Mouse (Mus musculus): ENCODE measurements around the gene Gm42669.
A peak's percentile ranks its signal among the peaks of the same experiment; 100 is the strongest.

The Gm42669 gene

DNA sequence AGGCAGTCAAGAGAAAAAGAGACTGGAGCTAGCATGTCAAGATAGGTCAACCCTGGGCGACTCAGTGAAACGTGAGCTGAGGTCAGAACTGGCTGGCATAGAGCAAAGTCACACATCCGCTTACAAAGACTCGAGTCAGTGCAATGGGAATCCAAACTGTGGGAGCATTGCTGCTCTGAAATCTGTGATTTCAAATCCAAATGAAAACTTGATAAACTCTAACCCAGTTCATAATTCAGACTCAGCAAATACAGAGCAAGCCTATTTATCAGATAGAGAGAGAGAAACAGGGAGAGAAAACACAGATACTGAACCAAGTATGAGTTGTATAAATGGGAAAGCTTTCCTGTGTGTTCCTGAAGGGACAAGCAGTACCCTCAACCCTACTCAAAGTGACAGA, at the start of gene Gm42669:
Gene Gm42669, plus strand, starts transcription at position 301 of the 400 bp plus-strand sequence.
- no peak for DNase-seq

DNA sequence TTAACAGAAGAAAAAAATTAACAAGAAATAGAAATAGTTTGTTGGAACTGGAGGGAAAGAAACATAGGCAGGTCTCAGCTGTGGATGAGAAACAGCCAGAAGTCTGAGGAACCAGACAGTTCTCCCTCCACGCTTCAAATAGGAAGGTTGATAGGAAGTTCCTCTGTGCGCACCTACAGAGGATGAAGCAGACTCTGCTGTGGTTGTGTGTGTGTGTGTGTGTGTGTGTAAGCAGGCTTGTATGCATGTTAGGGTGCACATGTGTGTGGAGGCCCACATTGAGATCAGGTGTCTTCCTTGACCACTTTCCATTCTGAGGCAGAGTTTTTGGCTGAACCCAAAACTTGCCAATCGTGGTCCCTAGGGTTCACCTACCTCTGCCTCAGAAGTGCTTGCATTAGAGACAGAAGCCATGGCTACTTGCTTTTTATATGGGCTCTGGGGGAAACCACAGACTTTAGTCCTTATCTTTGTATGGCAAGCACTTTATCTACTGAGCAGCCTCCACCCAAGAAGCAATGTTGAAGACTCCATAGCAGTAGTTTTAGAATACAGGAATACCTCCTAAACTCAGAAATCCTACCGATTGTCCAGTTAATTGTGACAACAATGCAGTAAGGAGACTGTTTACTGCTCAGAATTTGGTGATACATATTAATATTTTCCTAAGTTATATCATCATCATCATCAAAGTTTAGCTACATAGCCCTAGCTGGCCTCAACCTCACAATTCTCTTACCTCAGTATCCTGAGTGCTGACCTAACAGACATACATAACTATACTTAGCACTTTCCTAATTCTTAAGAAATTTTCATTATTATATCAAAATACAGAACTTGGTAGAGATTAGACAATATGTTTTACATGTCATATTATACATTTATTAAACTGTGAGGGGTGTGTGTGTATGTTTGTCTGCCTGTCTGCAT, 45.0 kb upstream of the Gm42669 start:
- no peak for DNase-seq

DNA sequence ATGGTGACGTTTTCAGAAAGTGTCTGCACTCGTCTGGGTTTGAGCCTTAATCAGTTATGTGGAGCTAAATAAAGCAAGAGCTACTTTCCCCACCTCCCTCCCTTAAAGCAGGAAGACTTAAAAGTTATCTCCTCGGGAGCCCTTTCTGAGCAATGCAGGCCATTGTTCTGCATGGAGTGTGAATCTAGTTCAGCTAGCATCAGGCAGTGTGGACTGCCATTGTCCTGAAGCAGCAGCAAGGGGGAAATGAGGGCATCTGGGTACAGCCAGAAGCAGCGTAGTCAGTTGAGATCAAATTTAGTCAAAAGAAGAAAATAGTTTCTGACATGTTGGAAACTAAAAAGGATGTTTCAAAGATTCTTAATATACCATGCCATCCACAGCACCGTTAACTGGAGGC, 40.9 kb upstream of the Gm42669 start:
- DNase-seq, result no peak

DNA sequence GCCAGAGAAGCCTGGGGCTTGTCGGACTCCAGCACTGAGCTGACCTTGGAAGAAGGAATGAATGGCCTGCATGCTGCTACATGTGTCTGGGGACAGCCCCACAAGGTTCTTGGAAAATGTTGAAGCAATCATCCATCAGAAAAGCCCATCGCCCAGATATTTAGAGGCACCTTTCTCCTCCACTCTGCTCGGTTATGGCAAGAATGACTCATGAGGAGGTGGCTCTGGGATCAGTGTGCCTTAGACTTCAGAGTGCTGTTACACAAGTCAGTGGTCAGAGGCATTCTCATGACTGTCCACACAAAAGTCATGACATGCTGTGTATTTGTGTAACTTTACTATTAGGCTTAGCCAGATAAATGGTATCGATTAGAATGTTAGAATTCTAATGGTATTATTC, 40.3 kb upstream of the Gm42669 start:
- no peak for DNase-seq

DNA sequence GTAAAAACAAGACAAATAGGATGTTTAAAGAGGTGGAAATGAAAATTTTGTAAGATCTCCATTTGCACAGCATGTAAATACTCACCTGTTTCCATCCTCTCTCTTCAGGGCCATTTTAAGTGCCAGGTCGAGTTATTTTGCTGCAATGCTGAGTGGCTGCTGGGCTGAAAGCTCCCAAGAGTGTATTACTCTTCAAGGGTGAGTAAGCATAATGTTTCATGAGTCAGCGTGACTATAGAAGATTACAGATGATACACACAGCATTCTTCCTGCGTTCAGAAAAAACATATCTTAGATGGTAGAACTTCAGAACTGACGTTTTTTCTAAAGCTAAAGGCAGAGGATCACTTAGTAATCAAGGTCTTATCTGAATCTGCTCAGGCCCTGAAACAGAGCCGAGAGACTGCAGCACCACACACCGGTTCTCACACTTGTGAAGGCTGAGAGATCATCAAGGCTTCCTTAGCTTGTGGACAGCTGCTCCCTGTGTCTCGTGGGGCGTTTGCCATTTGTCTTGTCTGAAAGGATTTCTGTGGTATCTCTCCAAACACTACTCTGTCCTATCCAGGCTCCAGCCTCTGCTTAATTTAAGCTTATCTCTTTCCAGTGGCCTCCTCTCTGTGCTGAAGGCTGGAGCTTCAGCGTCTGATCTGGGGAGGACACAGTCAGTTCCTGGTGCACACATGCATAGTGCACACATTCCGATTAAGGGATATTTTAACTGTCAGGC, 36.7 kb upstream of the Gm42669 start:
- DNase-seq, result no peak

DNA sequence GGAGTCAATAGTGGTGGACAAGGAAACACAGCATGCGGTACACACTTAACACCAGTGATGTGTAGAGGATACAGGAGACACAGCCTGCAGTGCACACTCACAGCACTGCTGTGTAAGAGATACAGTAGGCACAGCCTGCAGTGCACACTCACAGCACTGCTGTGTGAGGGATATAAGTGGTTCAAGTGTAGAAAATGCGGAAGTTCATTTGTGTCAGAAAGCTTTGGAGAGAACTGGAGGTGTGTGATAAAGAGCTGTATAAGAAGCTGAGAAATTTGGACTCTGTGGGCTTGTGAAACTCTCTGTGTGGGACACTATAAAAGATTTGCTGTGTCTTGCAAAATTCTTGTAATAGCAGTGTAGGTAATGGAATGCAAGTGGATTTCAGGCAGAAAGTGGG, 27.2 kb upstream of the Gm42669 start:
- DNase-seq, result no peak

DNA sequence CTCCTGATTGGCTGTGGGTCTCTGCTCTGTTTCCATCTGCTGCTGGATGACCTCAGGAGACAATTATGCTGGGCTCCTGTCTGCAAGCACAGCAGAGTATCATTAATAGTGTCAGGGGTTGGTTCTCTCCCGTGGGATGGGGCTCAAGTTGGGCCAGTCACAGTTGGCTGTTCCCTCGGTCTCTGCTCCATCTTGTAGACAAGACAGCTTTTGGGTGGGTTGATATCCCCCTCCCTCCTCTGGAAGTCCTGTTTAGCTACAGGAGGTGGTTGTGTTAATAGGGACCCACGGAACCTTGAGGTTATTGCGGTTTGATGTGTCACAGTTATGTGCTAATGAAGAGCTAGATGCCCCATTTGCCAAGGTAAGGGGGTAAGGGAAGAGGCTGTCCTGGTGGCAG, 18.4 kb upstream of the Gm42669 start:
- DNase-seq, result no peak

DNA sequence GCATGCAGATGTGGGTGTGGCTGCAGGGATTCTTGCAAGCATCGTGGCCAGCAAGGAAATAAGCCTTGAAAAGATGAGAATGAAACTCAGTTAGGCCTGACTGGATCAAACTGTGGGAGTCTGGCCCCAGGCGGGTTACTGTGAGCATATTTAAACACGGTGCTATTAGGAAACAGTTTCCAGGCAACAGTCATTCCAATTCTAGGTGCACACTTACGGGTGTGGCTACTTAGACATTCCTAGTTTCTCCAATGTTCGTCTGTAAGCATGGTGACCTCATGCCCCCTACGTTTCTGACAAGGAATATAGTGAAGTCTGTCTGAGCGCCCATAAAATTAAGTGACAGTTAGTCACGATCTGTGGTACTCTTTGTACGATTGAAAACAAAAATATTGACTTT, 16.4 kb upstream of the Gm42669 start:
- no peak for DNase-seq

DNA sequence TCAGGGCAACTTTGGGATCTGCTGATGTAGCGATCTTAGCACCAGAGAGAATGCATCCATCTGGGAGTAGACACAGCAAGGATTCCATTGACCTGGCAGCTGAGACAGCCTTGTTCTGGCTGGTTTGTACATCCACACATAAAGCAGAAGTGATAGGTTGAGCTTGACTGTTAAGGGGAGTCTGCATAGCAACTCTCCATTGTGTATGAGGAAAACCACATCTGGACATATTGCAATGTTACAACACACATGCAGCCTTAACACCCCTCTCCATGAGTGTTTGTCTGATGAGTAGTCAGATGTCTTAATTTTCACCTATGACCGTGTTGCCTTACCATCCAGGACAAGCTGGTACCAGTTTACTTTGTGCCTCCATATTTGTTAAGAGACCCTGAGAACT, 14.9 kb upstream of the Gm42669 start:
- no peak for DNase-seq

DNA sequence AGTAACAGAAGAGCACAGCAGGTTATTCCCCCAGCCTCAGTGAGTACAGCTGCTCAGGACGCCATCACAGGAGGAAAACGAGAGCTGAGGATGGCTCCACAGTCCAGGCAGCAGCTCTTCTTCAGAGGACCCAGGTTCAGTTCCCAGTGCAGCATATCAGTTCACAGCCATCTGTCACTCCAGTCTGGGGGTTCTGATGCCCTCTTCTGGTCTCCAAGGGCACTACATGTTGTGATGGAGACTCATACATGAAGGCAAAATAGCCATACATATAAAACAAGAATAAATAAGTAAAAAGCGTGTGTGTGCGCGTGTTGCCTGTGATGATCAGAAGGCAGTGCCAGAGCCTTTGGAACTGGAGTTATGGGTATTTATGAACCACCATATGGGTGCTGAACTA, 12.7 kb upstream of the Gm42669 start:
- DNase-seq, result no peak

DNA sequence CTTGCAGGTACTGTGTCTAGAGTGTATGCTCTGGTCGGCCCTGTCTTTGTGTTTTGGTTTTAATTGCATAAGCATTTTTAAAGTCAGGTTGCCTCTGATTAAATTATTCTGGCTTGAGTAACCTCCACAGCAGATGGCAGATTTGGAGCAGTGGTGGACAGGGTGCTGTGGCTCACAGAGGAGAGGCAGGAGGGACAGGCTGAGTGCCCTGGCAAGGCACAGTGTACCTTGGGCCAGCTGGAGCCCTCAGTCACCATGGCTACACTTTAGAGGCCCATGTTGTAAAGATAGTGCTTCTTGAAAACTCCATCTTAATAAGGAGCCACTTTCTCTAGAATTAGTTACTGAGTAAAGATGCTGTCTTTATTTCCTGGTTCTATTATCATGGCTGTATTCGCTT, 11.4 kb upstream of the Gm42669 start:
- DNase-seq, result no peak

DNA sequence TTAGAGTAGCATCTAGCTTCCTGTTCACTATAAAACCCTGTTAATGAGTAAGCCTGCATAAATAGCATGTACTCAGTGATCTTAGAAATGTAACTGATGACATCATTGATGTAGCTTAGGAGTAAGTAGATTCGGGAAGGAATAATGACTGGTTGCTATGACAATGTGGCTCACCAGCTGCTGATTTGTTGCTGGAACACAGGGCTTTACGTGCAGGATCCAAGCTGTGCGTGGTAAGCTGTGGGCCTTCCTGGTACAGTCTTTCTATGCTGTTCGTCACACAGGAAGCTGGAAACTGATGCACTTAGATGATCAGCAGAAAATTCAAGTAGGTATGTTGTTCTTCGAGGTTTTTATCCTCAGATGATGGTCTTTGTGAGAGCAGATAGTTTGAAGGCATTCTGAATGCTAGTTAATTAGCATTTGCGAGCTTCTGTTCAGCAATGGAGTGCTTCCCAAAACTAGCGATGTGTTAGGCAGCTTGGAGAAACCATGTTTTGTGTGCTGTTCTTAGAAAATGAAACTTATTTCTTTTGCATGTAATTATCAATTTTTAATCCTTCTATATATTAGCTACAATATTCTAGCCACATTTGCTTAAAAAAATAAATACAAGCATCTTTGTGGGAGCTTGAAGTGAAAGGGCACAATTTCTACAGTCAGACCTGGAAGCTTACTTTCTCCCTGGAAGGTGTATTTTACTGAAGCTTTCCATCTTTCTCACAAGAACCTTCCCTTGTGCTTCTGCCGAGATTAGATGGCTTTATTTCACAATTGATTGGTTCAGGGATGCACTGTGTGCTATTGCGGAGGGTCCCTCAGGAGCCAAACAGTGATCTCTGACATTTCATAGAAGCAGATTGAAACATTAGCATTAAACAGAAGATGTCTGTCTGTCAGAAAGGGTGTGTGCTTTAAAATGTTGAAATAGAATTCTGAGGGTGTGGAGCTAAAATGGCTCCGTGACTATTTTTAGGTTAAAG, 9.6 kb upstream of the Gm42669 start:
- DNase-seq, result peak; percentile 84

DNA sequence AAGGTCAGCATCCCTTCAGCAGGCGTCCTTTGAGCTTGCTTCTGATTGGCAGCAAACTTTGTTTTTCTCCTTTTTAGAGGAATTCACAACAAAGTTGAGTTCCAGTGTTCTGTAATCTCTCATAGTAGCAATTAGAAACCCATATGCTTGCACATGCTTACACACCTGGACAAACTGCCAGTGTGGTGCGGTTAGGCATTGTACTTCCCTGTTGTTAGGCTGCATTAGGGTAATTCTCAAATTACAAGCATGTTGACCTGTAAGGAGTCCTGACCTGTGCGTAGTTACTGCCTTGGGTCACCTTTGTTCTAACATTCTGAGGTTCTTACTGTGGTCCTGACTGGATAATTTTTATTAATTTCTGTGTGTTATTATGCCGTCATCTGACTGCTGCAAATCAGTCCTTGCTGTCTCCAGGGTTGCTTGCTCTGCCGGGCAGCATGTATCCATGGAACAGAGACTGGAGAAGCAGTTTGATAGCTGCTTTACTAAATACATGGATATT, 8.6 kb upstream of the Gm42669 start:
- no peak for DNase-seq

DNA sequence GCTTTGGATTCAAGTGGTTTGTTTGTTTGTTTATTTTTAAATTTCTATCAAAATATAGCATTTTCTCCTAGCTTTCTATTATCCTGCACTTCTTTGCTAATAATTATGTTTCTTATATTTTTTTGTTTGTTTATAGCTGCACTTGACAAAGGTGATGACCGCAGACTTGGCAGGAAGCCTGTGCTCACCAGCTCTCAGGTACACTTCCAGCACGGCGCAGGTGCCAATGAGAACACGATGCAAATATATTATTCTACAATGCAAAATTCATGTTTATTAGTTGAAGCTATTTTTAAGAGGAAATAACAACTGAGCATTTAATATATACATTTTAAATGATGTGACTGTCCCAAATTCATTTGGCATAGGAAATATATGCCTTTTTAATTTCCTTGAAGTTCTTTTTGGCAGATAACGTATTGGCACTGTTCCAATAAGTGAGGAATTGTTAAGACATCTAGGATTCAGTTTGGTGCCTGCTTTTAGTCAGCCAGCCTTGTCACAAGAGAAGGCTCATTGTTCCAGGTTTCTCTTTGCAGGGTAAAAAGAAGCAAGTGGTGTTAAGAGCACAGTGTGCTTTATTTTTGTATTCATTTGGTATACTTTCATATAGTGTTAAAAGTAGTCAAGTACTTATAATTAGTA, 7.4 kb upstream of the Gm42669 start:
- DNase-seq, result no peak

DNA sequence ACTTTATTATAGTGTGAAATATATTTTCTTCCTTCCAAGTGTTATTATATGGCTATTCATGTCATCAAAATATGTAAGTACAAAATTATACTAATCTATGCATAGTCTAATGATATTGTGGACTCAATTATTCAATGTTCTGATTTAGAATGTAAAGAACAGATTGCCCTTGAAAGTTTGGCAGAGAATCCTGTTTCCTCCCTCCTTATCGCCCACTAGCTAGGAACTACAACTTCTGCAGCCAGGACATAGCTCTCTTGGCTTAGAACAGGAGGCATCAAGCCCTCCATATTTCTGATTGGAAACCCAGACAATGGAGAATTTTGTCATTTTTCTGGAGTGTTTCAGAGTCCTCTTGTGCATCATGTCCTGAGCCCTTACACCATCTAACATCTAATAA, 6.7 kb upstream of the Gm42669 start:
- no peak for DNase-seq

DNA sequence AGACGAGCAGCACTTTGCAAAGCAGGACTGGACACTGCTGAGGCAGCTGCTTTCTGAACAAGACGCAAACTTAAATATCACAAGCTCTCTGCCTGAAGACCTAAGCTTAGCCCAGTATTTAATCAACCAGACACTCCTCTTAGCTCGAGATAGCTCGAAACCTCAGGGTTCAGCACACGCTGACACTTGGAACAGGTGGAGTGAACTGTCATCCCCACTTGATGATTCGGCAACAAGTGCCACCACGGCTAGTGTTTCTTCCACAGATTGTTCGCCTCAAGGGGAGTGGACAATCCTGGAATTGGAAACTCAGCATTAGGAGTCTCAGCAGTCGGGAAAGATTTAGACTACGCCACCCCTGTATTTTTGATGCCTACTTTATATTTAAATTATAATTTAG, 3.1 kb downstream of the Gm42669 start:
- no peak for DNase-seq

DNA sequence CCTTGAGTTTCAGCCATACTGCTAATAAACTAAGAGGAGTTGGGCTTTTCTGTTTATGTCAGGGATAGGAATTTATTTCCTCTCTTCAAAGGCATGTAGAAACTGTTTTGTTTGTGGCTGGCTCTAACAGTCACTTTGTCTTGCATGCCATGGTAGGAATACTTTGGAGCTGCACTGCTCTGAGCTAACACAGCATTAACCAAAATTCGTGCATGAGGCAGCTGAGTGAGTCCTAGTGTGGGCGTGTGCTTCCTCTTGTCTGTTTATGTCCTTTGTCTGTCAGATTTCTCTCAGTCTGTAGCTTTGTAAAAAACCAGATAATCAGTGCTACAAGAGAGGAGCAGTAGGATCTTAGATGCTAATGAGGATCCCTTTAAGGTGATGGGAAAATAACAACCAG, 3.9 kb downstream of the Gm42669 start:
- DNase-seq, result no peak

DNA sequence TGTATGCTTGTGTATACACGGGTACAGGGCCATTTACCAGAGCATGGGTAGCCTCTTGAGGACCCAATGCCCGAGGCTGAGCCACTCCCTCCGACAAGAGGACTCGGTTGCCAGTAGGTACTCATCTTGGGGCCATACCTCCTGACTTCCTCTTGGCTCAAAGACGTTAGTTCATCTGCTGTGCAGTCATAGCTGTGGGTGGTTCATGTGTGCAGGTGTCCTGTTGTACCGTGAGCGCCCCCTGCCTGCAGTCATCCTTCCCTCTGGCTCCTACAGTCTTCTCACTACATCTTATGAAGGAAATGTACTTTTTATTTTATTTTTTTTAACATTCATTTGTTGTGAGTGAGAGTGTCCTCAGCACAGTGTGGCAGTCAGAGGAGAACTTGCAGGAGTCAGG, 6.2 kb downstream of the Gm42669 start:
- no peak for DNase-seq

DNA sequence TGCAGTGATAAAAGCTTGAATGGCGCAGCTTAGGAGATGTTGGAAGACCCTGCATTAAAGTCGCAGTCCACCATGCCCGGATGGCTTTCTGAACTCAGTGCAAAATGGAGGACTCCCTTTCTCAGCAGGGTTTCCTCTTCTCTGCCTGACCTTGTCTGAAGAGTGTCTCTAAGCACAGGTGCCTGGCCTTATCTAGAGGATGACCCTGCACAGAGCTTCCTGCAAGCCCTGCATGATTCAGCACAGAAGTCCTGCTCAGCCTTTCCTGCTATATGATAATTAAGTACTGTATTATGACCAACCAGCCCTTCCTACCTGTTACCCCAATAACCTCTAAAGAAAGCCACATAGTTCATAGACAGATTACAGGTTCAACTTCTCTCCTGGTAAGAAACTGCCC, 8.0 kb downstream of the Gm42669 start:
- no peak for DNase-seq

DNA sequence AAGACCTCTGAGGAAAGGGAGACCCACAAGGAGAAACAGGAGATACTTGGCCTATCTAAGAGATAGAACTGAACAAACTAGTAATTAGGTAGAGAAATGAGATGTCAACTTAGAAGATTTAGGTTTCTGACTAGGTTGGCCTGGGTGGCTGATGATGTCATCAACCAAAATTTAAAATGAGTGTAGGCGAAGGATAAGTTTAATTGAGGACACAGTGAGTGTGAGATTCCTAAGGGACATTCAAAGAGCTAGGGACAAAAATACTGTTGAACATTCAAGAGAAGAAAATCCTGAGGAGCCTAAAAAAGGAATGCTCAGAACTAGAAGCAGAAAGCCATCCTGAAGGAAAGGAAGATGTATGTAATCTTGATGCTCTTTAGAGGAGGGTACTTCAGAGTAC, 8.7 kb downstream of the Gm42669 start:
- DNase-seq, result no peak

DNA sequence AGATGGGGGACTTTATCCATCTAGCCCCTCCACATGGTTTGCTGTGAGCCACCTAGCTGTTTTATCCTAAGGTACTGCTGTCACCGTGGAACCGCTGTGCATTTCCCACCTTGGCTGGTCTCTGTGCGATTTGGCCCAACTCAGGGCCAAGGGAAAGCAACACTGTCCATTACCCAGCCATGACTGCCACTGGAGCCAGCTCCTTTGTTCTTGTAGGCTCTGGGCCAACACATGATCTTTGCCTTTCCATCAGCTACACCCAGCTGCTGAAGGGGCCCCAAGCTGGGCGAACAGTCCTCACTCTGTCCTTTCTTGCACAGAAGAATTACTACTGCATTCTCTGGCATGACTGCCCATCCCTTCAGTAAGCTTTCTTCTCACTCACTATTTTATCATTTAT, 11.2 kb downstream of the Gm42669 start:
- DNase-seq, result no peak

DNA sequence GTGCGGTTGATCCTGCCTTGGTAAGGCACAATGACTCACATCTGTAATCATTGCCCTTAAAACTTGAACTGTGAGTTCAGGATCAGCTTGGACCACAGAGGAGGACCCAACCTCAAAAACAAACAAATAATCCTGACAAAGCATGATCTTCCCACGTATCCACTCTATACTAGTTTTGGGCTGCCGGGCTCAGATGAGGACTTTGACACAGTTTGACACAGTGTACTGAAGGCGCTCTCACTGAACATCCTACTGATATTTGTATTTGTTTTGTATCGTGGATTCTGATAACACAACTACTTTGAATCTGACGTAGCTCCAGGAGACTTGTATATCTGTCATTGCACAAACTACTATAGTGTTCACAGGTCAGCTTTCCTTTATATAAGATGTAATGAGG, 14.0 kb downstream of the Gm42669 start:
- DNase-seq, result no peak

Data from right cerebral cortex, adult 18-20 months (tissue).